Mouse (Mus musculus) forebrain, embryonic 14.5 days (tissue): ENCODE measurements around the gene Zc2hc1b. TPM values are rescaled to one million over a fixed set of nuclear protein-coding genes. Genes with fewer than 3 reads are reported as not detected.

Experiments
- ATAC-seq: fragments of 200-750 bp; cut with Nextera tagmentation; 2 replicates; pipeline ENCODE4 v1.8.0; 2017; ENCODE audit warnings: mild to moderate bottlenecking, moderate library complexity
- DNase-seq: peaks from one replicate; pipeline ENCODE4 v3.0.0-alpha.2; 2015; ENCODE audit warnings: low spot score
- H3K27ac ChIP-seq: fragments of 300-500 bp; sonication (generic); 2 replicates; pipeline ENCODE4 v1.5.1; 2014; ENCODE audit warnings: low read depth, mild to moderate bottlenecking, control low read depth, low read length, moderate library complexity
- H3K27me3 ChIP-seq: fragments of 300-500 bp; sonication (generic); replicated peaks from 2 replicates; pipeline ENCODE4 v1.6.1; 2014; ENCODE audit warnings: low read length, control low read depth, mixed read lengths; ENCODE audit not compliant: control insufficient read depth, insufficient read depth
- H3K36me3 ChIP-seq: fragments of 300-500 bp; sonication (generic); 2 replicates; pipeline ENCODE4 v1.6.1; 2014; ENCODE audit warnings: low read length, control low read depth; ENCODE audit not compliant: control insufficient read depth, insufficient read depth
- H3K4me1 ChIP-seq: fragments of 300-500 bp; sonication (generic); 2 replicates; pipeline ENCODE4 v1.6.1; 2014; ENCODE audit warnings: antibody characterized with exemption, low read length, control low read depth; ENCODE audit not compliant: control insufficient read depth, insufficient read depth
- H3K4me2 ChIP-seq: fragments of 300-500 bp; sonication (generic); 2 replicates; pipeline ENCODE4 v1.6.1; 2014; ENCODE audit warnings: mild to moderate bottlenecking, control low read depth, low read length
- H3K4me3 ChIP-seq: fragments of 300-500 bp; sonication (generic); 2 replicates; pipeline ENCODE4 v1.5.1; 2014; ENCODE audit warnings: low read depth, low read length, control low read depth
- H3K9ac ChIP-seq: fragments of 300-500 bp; sonication (generic); 2 replicates; pipeline ENCODE4 v1.6.1; 2014; ENCODE audit warnings: mild to moderate bottlenecking, low read length, control low read depth, moderate library complexity
- H3K9me3 ChIP-seq: fragments of 300-500 bp; sonication (generic); replicated peaks from 2 replicates; pipeline ENCODE4 v1.6.1; 2016; ENCODE audit warnings: low read length, control low read depth, mixed read lengths; ENCODE audit not compliant: control insufficient read depth
- WGBS: fragments of 180-500 bp; shearing (Covaris S2); extraction: QIAGEN DNeasy Blood & Tissue Kit; methylation state at CpG from one replicate; pipeline ENCODE4 v1.1.7; 2014; 5-methylcytosine and 5-hydroxymethylcytosine counted together
- polyA plus RNA-seq: library from polyadenylated mRNA; unstranded; fragments of >200 nt; fragmentation: Nextera tagmentation; extraction: Ambion mirVana; gene quantifications from 2 replicates; pipeline ENCODE4 v1.2.1, GENCODE M21; 2014

The Zc2hc1b gene
- polyA plus RNA-seq, 1 experiment from 2014 or later = not detected

DNA sequence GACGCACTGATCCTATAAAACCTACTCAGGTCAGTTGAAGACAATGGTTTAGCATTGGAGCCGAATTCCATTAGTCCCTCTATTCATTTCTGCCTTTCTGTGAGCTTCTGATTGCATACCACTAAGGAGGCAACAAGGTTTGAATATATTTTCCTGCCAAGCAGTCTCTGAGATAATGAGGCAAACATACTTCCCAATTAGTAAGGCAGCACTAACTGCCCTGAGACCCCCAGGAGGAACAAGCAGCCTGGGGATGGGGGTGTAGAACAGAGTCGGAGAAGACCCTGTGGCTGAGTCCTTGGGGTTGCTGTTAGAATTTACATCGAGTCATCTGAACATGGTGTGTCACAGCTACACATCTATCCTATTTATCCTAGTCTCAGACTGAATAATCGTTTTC, 22.4 kb downstream of the Zc2hc1b start:
- no peaks in the 10 kb centered on the region for H3K9me3 ChIP-seq
- no peak overlapping the region for H3K4me3 ChIP-seq
- H3K36me3 ChIP-seq = no peaks in the 10 kb centered on the region
- no peak overlapping the region for H3K27ac ChIP-seq
- H3K4me1 ChIP-seq = no peaks in the 10 kb centered on the region
- H3K27me3 ChIP-seq = no peaks in the 10 kb centered on the region
- WGBS = 27% methylated on average over 5 of the region's 5 CpGs
- no peak overlapping the region for H3K9ac ChIP-seq
- DNase-seq = peak; percentile 32
- ATAC-seq = no peak
- H3K4me2 ChIP-seq = no peak overlapping the region

DNA sequence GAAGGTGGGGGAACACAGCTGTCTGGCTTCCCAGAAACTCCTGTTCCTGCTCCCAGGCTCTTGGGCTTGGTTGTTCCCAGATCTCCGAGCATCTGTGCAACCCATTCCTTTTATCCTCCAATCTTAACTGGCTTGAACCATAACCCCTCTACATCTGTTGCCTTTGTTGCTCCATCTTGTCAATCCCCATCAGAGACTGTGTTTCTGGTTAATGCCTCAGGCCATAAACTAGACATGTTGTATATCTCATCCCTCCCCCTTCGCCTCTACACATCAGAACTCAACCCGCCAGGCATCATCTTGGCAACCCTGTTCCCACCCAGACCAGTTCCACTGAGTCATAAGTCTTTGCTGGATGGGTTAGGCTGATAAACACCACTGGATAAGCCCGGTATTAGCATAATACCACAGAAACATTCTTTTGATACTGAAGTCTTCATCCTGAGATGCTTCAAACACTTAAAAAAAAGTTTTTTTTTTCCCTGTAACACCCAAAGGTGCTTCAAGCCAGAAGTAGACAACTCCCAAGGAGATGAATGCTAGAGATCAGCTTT, 24.9 kb downstream of the Zc2hc1b start:
- H3K36me3 ChIP-seq = no peaks in the 10 kb centered on the region
- no peak for DNase-seq
- H3K9me3 ChIP-seq = no peaks in the 10 kb centered on the region
- no peaks in the 10 kb centered on the region for H3K4me1 ChIP-seq
- no peak overlapping the region for H3K4me2 ChIP-seq
- no peak overlapping the region for H3K27ac ChIP-seq
- H3K27me3 ChIP-seq = no peaks in the 10 kb centered on the region
- 97% methylated on average over 4 of the region's 4 CpGs for WGBS
- no peak overlapping the region for H3K4me3 ChIP-seq
- no peak for ATAC-seq
- H3K9ac ChIP-seq = no peak overlapping the region

DNA sequence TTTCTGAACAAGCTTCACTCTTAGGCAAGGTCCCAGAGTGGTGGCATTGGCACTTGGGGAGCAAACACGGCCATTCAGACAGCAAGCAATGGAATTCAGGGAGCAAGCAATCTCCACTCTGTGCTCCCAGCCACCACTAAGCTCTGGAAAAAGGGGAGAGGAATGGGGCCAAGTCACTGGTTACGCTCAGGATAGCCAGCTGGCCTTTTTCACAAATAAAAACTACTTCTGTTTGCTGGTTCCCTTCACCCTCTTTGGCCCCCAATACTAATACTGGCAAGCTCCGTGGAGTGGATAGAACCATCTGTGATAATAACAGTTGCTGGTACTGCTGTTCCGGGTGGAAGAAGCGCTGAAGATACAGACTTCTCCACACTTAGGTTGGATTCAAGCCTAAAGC, 26.5 kb downstream of the Zc2hc1b start:
- Histone ChIP-seq H3K4me3 (no peak overlapping the region), H3K4me1 (no peaks in the 10 kb centered on the region), H3K36me3 (no peaks in the 10 kb centered on the region), H3K9ac (no peak overlapping the region), H3K27me3 (no peaks in the 10 kb centered on the region), H3K27ac (no peak overlapping the region), H3K9me3 (no peaks in the 10 kb centered on the region), H3K4me2 (no peak overlapping the region)
- no peak for DNase-seq
- WGBS = 67% methylated on average over 5 of the region's 5 CpGs
- ATAC-seq = no peak

DNA sequence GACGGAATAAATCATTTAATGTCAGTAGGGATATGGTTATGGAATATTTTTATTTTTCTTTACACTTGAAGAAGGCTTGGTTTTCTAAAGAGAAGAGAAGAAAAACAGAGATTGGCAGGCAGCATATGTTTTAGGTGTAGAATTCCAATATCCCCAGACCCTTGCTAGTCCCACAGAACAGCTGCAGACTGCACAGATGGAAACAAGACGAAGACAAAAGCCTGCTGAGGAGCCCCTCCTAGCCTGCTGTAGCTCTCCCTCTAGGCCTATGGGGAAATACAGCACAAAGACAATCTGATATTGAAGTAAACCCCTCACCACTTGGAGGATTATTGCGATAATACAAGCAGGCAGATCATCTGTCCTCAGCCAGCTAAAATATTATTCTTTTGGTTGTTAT, 27.4 kb downstream of the Zc2hc1b start:
- no peak overlapping the region for H3K27ac ChIP-seq
- no peaks in the 10 kb centered on the region for H3K9me3 ChIP-seq
- 71% methylated on average over 3 of the region's 3 CpGs for WGBS
- H3K36me3 ChIP-seq = no peaks in the 10 kb centered on the region
- H3K4me2 ChIP-seq = no peak overlapping the region
- no peak overlapping the region for H3K4me3 ChIP-seq
- no peaks in the 10 kb centered on the region for H3K4me1 ChIP-seq
- ATAC-seq (no peak), DNase-seq (no peak)
- H3K27me3 ChIP-seq = no peaks in the 10 kb centered on the region
- no peak overlapping the region for H3K9ac ChIP-seq

DNA sequence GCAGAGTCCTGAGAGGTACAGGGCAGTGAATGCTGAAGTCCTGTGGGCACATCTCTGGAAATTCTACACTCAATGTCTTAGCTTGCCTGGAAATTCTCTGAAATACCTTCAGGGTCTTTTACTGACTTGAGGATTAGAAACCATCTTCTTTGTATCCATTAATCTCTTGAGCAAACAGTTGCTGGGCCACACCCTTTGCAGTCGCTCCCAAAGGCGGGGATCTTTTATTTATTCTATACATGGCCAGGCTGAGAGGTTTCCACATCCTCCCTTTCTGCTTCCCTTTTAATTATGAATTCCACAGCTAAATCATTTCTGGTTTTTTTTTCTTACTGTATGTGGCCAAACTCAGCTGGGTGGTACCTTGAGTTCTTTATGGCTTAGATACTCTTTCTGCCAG, 37.4 kb downstream of the Zc2hc1b start:
- ATAC-seq = no peak
- DNase-seq = no peak
- H3K4me3 ChIP-seq = no peak overlapping the region
- H3K9ac ChIP-seq = no peak overlapping the region
- no peaks in the 10 kb centered on the region for H3K4me1 ChIP-seq
- no peaks in the 10 kb centered on the region for H3K9me3 ChIP-seq
- no peak overlapping the region for H3K4me2 ChIP-seq
- 89% methylated on average over 2 of the region's 2 CpGs for WGBS
- no peaks in the 10 kb centered on the region for H3K27me3 ChIP-seq
- H3K36me3 ChIP-seq = no peaks in the 10 kb centered on the region
- no peak overlapping the region for H3K27ac ChIP-seq

DNA sequence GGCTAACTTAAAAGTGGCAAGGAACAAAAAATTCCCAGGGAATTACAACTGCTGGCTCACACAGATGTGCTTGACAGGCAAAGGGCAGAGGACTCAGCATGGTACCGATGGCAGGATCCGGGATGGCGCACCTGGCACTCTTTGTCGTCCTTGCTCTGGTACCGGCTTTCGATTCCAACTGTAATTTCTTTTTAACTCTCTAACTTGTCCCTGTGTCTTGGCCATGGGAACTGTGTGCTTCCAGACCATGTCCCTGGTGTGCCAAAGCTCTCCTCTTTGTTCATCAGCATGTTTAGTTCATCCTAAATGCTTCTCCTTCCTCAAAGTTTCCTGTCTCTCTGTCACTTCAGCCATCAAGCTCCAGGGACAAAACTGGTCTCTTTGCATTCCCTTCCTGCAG, 39.9 kb downstream of the Zc2hc1b start:
- no peaks in the 10 kb centered on the region for H3K27me3 ChIP-seq
- H3K4me3 ChIP-seq = no peak overlapping the region
- no peak overlapping the region for H3K9ac ChIP-seq
- no peak for DNase-seq
- no peak overlapping the region for H3K4me2 ChIP-seq
- no peaks in the 10 kb centered on the region for H3K9me3 ChIP-seq
- 95% methylated on average over 6 of the region's 6 CpGs for WGBS
- no peak for ATAC-seq
- H3K4me1 ChIP-seq = no peaks in the 10 kb centered on the region
- no peak overlapping the region for H3K27ac ChIP-seq
- H3K36me3 ChIP-seq = no peaks in the 10 kb centered on the region

DNA sequence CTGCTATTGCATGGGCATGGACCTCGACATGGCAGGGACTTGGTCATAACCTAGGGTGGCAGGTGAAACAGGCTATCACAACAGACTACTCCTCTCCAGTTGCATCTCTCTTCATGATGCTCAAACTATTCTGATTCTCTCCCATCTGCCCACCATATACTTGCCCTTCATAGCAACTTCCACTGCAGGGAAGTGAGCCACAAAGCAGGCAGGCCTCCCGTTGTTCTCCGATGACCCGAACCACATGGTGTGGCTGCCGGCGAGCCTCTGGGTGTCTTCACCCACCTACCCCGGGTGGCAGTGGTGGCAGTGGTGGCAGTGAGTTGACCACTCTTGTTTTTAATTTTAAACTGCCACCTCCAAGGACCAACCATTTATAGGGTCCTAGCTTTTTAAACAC, 42.1 kb downstream of the Zc2hc1b start:
- WGBS = 93% methylated on average over 7 of the region's 7 CpGs
- Histone ChIP-seq H3K4me3 (no peak overlapping the region), H3K9ac (no peak overlapping the region), H3K4me1 (no peaks in the 10 kb centered on the region), H3K36me3 (no peaks in the 10 kb centered on the region), H3K9me3 (no peaks in the 10 kb centered on the region), H3K4me2 (no peak overlapping the region), H3K27me3 (no peaks in the 10 kb centered on the region), H3K27ac (no peak overlapping the region)
- DNase-seq (no peak), ATAC-seq (no peak)

DNA sequence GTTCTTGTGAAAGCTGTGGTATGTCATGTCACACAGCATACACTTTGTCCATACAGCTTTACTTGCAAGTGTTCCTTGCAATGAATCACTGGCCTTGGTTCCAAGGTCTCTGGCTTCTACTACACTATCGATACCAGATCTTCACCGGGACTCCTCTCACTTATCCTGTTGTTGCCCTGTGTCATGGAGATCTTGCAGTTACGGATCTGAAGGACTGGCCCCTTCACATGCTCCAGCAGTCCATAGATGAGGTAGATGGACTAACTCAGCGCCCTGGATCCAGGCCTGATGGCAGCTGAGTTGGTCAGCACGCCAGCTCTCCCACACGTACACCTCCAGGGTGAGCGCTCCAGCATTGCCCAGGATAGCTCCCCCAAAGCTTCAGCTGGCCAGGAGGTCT, 42.5 kb downstream of the Zc2hc1b start:
- WGBS = 95% methylated on average over 7 of the region's 7 CpGs
- no peaks in the 10 kb centered on the region for H3K9me3 ChIP-seq

DNA sequence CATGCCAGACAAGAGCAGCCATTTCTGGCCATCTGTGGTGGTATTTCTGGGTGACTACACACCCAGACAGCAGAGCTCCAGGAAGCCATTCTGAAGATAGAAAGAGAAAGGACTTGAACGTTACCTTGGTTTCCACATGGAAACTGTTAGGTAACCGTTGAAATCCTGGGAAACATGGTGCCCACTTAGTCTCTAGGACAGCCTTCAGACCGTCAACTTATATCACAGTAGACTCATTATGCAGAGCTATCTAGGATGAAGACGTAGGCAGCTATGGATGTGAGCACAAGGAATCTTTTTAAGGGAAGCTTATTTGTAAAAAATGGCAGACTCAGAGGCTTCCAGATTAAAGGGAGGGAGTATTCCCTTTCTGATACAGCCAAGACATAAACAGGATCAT, 44.0 kb downstream of the Zc2hc1b start:
- WGBS = 92% methylated on average over 4 of the region's 4 CpGs
- H3K4me3 ChIP-seq = no peak overlapping the region
- H3K9me3 ChIP-seq = no peaks in the 10 kb centered on the region
- DNase-seq = no peak
- H3K4me2 ChIP-seq = no peak overlapping the region
- H3K27me3 ChIP-seq = no peaks in the 10 kb centered on the region
- H3K27ac ChIP-seq = no peak overlapping the region
- no peak overlapping the region for H3K9ac ChIP-seq
- no peaks in the 10 kb centered on the region for H3K36me3 ChIP-seq
- ATAC-seq = no peak
- H3K4me1 ChIP-seq = no peaks in the 10 kb centered on the region

More for the DNA sequence above, 42.5 kb downstream of the Zc2hc1b start:
- Histone ChIP-seq H3K36me3 (no peaks in the 10 kb centered on the region), H3K4me3 (no peak overlapping the region), H3K9ac (no peak overlapping the region), H3K4me1 (no peaks in the 10 kb centered on the region), H3K27me3 (no peaks in the 10 kb centered on the region), H3K4me2 (no peak overlapping the region), H3K27ac (no peak overlapping the region)
- no peak for ATAC-seq
- DNase-seq = no peak
